Mouse (Mus musculus) forebrain, embryonic 11.5 days (tissue): ENCODE measurements around the gene Kat6b. TPM values are rescaled to one million over a fixed set of nuclear protein-coding genes. Genes with fewer than 3 reads are reported as not detected.
A peak's percentile ranks its signal among the peaks of the same experiment; 100 is the strongest.

Source experiments
- ATAC-seq: fragments of 200-750 bp; cut with Nextera tagmentation; replicated peaks from 2 replicates; pipeline ENCODE4 v1.8.0; 2017; ENCODE audit warnings: moderate TSS enrichment; ENCODE audit not compliant: low FRiP score
- DNase-seq: peaks from one replicate; pipeline ENCODE4 v3.0.0-alpha.2; 2017; ENCODE audit warnings: low spot score
- H3K27ac ChIP-seq: fragments of 300-500 bp; sonication (generic); 2 replicates; pipeline ENCODE4 v1.5.1; 2014; ENCODE audit warnings: low read depth, low read length
- H3K27me3 ChIP-seq: fragments of 300-500 bp; sonication (generic); 2 replicates; pipeline ENCODE4 v1.6.1; 2014; ENCODE audit warnings: mild to moderate bottlenecking, low read length, mixed read lengths; ENCODE audit not compliant: control insufficient read depth, insufficient read depth
- H3K36me3 ChIP-seq: fragments of 300-500 bp; sonication (generic); 2 replicates; pipeline ENCODE4 v1.6.1; 2014; ENCODE audit warnings: mild to moderate bottlenecking, low read length, moderate library complexity, mixed read lengths; ENCODE audit not compliant: control insufficient read depth, insufficient read depth
- H3K4me1 ChIP-seq: fragments of 300-500 bp; sonication (generic); replicated peaks from 2 replicates; pipeline ENCODE4 v1.6.1; 2014; ENCODE audit warnings: low read length, mixed read lengths; ENCODE audit not compliant: control insufficient read depth, insufficient read depth
- H3K4me2 ChIP-seq: fragments of 300-500 bp; sonication (generic); 2 replicates; pipeline ENCODE4 v1.6.1; 2014; ENCODE audit warnings: low read depth, mild to moderate bottlenecking, low read length, moderate library complexity, mixed read lengths; ENCODE audit not compliant: severe bottlenecking
- H3K4me3 ChIP-seq: fragments of 300-500 bp; sonication (generic); 2 replicates; pipeline ENCODE4 v1.5.1; 2014; ENCODE audit warnings: low read depth, low read length
- H3K9ac ChIP-seq: fragments of 300-500 bp; sonication (generic); 2 replicates; pipeline ENCODE4 v1.6.1; 2014; ENCODE audit warnings: low read length
- H3K9me3 ChIP-seq: fragments of 300-500 bp; sonication (generic); 2 replicates; pipeline ENCODE4 v1.6.1; 2016; ENCODE audit warnings: low read length, mixed read lengths; ENCODE audit not compliant: control insufficient read depth
- WGBS: fragments of 180-500 bp; shearing (Covaris S2); extraction: QIAGEN DNeasy Blood & Tissue Kit; methylation state at CpG from one replicate; pipeline ENCODE4 v1.1.7; 2014; 5-methylcytosine and 5-hydroxymethylcytosine counted together
- polyA plus RNA-seq: library from polyadenylated mRNA; unstranded; fragments of >200 nt; fragmentation: Nextera tagmentation; extraction: Ambion mirVana; gene quantifications from 2 replicates; pipeline ENCODE4 v1.2.1, GENCODE M21; 2014

Gene Kat6b
- polyA plus RNA-seq, 1 experiment from 2014 or later, result 34.5 TPM

DNA sequence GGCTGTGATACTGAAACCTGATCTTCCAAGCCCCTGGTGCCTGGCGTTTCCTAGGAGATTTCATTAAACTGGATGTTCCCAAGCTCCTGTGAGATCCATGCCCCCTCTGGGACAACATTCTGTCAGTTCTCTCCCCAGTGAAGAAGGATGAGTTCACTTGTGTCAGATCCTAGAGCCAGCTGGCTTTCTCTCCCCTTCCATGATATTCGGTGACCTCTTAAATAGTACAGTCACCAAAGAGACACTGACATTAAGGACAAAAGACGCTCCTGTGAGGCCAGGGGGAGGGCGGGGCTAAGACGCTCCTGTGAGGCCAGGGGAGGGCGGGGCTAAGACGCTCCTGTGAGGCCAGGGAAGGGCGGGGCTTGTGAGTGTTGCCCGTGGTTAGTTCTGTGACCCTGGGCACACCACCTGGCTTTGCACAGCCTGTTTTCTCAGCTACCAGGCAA, 201.5 kb downstream of the Kat6b start:
- Histone ChIP-seq H3K4me1 (peaks cover 11% of the 10 kb centered on the region), H3K36me3 (no peaks in the 10 kb centered on the region), H3K4me3 (peak overlapping the region; percentile 12), H3K27ac (0 out of 2 replicates have a peak overlapping the region, but pooled peaks have one; percentile 51), H3K4me2 (peak overlapping the region; percentile 56), H3K9me3 (no peaks in the 10 kb centered on the region), H3K9ac (peak overlapping the region; percentile 39; the same call in 1 of the 2 replicates), H3K27me3 (peaks cover 3% of the 10 kb centered on the region; the same call in 1 of the 2 replicates)
- DNase-seq (peak; percentile 91), ATAC-seq (peak; percentile 84)
- 0% methylated on average over 9 of the region's 9 CpGs for WGBS

- WGBS, result 85% methylated on average over 4 of the region's 4 CpGs
- H3K9me3 ChIP-seq, result no peaks in the 10 kb centered on the region
- no peaks in the 10 kb centered on the region for H3K36me3 ChIP-seq
- peaks cover 11% of the 10 kb centered on the region for H3K4me1 ChIP-seq
- H3K4me3 ChIP-seq, result no peak overlapping the region
- H3K9ac ChIP-seq, result no peak overlapping the region
- H3K27me3 ChIP-seq, result peaks cover 3% of the 10 kb centered on the region; the same call in 1 of the 2 replicates
- no peak for DNase-seq
- no peak for ATAC-seq
- no peak overlapping the region for H3K27ac ChIP-seq
- H3K4me2 ChIP-seq, result no peak overlapping the region
Observed at GRCm38 (mm10) chr14:21683834-21684233, 202.6 kb downstream of the Kat6b start.

GRCm38 (mm10) chr14:21685411-21686146, 204.3 kb downstream of the Kat6b start:
- H3K4me1 ChIP-seq, result peaks cover 11% of the 10 kb centered on the region
- DNase-seq (no peak), ATAC-seq (no peak)
- H3K9ac ChIP-seq, result no peak overlapping the region
- no peak overlapping the region for H3K4me3 ChIP-seq
- H3K36me3 ChIP-seq, result no peaks in the 10 kb centered on the region
- H3K9me3 ChIP-seq, result no peaks in the 10 kb centered on the region
- no peak overlapping the region for H3K4me2 ChIP-seq
- no peak overlapping the region for H3K27ac ChIP-seq
- 82% methylated on average over 10 of the region's 10 CpGs for WGBS
- H3K27me3 ChIP-seq, result peaks cover 3% of the 10 kb centered on the region; the same call in 1 of the 2 replicates

DNA sequence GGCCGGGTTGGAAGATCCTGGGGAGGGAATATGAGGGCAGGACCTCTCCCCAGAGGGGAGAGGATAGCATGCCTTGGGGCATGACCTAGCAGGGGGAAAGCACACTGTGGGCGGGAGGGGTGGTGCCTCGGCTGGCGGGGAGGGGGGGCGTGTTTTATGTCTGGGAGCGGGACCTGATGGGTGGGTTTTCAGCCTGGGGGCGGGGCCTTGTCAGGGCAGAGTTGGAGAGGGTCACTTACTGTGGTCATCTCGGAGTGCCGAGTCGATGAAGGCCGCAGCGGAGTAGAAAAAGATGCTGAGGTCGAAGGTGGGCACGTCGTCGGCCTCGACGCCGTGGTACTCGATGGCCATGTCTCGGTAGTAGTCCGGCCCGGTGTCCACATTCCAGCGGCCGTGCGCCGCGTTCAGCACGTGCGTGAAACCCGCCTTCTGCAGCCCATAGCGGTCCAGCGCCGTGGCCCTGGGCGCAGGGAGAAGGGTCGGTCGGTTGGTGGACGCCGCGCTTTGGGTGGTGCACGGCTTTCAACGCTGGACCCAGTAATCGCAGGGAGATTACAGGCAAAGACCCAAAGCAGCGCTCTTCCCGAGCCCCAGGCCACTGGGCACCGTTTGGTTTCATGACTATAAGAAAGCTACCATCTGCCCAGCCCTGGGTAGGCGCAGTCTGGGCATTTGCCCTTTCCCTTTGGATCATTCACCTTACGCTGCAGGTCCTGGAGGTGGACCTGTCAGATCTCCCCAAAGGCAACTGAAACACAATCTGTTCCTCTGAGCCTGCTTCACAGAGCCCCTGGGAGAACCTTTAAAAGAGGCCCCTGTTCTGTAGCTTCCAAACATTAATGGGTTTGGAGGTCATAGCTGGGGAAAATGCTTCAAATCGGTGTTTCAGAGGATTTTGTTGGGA, 205.4 kb downstream of the Kat6b start:
- Histone ChIP-seq H3K27me3 (peaks cover 3% of the 10 kb centered on the region; the same call in 1 of the 2 replicates), H3K9me3 (no peaks in the 10 kb centered on the region), H3K4me1 (peaks cover 11% of the 10 kb centered on the region), H3K36me3 (no peaks in the 10 kb centered on the region), H3K4me2 (peak overlapping the region; percentile 58), H3K4me3 (peak overlapping the region; percentile 22), H3K27ac (no peak overlapping the region), H3K9ac (peak overlapping the region; percentile 41)
- DNase-seq (peak; percentile 74), ATAC-seq (no peak)
- 9% methylated on average over 49 of the region's 49 CpGs for WGBS

- Histone ChIP-seq H3K4me1 (peaks cover 3% of the 10 kb centered on the region; the same call in 1 of the 2 replicates), H3K4me2 (no peak overlapping the region), H3K9ac (no peak overlapping the region), H3K27ac (no peak overlapping the region), H3K36me3 (no peaks in the 10 kb centered on the region), H3K27me3 (no peaks in the 10 kb centered on the region), H3K4me3 (no peak overlapping the region), H3K9me3 (no peaks in the 10 kb centered on the region)
- no peak for ATAC-seq
- WGBS, result 92% methylated on average over 3 of the region's 3 CpGs
- DNase-seq, result no peak
Observed at GRCm38 (mm10) chr14:21691070-21691469, 209.8 kb downstream of the Kat6b start.

DNA sequence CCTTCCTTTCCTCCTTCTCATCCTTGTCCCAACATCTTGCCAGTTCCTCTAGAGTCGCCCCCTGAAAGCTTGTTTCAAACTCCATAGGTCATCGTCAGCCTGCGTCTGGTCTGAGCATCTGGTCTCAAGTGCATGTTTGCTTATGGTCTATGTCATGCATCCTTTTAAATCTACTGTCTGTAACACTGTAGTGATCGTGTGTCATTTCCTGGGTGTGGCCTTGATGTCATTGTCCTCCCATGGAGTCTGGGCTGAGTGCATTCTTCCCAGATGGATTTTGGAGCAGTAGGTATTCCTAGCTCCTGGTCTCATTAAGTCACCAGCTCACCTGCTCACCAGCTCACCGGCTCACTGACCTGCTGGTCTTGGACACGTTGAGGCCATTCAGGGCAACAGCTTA, 213.8 kb downstream of the Kat6b start:
- no peak overlapping the region for H3K4me2 ChIP-seq
- H3K4me1 ChIP-seq, result no peaks in the 10 kb centered on the region
- H3K36me3 ChIP-seq, result no peaks in the 10 kb centered on the region
- WGBS, result 77% methylated on average over 6 of the region's 6 CpGs
- H3K9ac ChIP-seq, result no peak overlapping the region
- no peak overlapping the region for H3K27ac ChIP-seq
- DNase-seq, result no peak
- no peak for ATAC-seq
- no peak overlapping the region for H3K4me3 ChIP-seq
- no peaks in the 10 kb centered on the region for H3K27me3 ChIP-seq
- no peaks in the 10 kb centered on the region for H3K9me3 ChIP-seq

DNA sequence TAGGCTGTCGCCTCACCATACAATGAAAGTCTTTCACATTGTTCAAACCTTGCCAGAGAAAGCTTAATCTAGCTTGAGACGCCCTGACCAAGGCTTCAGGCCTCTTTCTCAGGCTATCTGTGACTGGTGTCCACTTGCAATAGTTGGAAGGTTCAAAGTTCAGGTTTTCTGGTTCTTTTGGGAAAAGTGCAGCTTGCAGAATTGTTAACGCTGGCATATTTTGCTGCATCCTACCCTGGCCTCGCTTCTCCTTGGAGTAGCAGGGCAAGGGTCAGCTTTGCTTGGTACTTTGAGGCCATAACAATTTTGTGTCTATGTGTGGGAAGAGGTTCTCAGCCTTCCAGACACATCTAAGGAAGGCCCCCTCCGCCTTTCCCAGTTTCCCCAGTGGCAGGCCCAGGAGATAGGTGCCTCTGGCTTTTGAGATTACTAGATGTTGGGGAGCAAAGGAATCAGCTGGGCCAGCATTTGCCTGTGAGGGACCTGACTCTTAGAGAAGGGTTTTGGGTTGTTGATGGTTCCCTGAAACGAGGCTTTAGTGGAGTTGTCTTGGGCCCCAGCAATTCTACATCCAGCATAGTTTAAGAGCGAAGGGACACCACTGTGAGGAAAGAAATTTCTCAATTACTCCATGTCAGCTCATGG, 215.1 kb downstream of the Kat6b start:
- Histone ChIP-seq H3K4me3 (no peak overlapping the region), H3K4me1 (no peaks in the 10 kb centered on the region), H3K36me3 (no peaks in the 10 kb centered on the region), H3K27me3 (no peaks in the 10 kb centered on the region), H3K4me2 (no peak overlapping the region), H3K9me3 (no peaks in the 10 kb centered on the region), H3K9ac (no peak overlapping the region), H3K27ac (no peak overlapping the region)
- DNase-seq (no peak), ATAC-seq (no peak)
- 84% methylated on average over 7 of the region's 7 CpGs for WGBS

DNA sequence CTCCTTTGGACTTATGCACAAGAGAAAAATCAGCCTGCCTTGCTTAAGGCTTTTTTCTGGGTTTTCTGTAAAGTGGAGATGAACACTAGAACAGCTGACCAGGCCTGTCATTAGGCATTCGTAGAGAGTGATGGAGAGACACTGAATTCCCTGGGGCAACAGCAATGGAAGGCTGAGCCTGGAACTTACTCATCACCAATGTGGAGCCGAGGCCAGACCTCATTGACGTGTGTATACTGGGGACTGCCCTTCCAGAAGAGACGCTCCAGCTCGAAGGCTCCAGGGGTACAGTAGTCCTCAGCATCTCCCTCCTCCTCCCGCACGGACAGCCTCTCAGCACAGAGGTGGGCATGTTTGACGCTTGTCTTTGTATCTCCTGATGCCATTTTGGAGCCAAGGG, 221.5 kb downstream of the Kat6b start:
- Histone ChIP-seq H3K27ac (no peak overlapping the region), H3K27me3 (no peaks in the 10 kb centered on the region), H3K4me3 (no peak overlapping the region), H3K9ac (no peak overlapping the region), H3K36me3 (no peaks in the 10 kb centered on the region), H3K4me1 (no peaks in the 10 kb centered on the region), H3K9me3 (no peaks in the 10 kb centered on the region), H3K4me2 (no peak overlapping the region)
- no peak for DNase-seq
- no peak for ATAC-seq
- 81% methylated on average over 8 of the region's 8 CpGs for WGBS
